Mouse (Mus musculus): ENCODE measurements around the gene Tasp1. TPM values are rescaled to one million over a fixed set of nuclear protein-coding genes. Genes with fewer than 3 reads are reported as not detected.
"Not testable (repeated sequence)": the region's sequence is repeated elsewhere in the genome, so short reads cannot be mapped to it uniquely, and the experiment has no call there.

The Tasp1 gene
- 10 to 100 TPM; 32.2 to 41.3 TPM for total RNA-seq (2021)
- long read RNA-seq, experiment 1, transcript Tasp1-203 (14 exons, 2,258 nt) = minor isoform, 24 of 115 reads
- long read RNA-seq, experiment 1, transcript Tasp1-201 (14 exons, 2,480 nt) = major isoform, 27 of 115 reads
- long read RNA-seq, experiment 1, partial matches to known transcripts = 25 of 115 reads
- long read RNA-seq, experiment 1, other reads (novel, unspliced or antisense) = 37 of 115 reads
- long read RNA-seq, experiment 2, transcript Tasp1-201 (14 exons, 2,480 nt) = major isoform, 26 of 71 reads
- long read RNA-seq, experiment 2, transcript Tasp1-203 (14 exons, 2,258 nt) = minor isoform, 16 of 71 reads
- long read RNA-seq, experiment 2, partial matches to known transcripts = 18 of 71 reads
- long read RNA-seq, experiment 2, other reads (novel, unspliced or antisense) = 11 of 71 reads

GRCm38 (mm10) chr2:140066353-140067314, at the start of gene Tasp1:
TSS of gene Tasp1 (minus strand) at chr2:140066805.
- intact Hi-C loops (cut with DNase I) = no loop called here
- peak; percentile 95 to 98 for DNase-seq (ENCODE audit: low spot score in 2 of 2)

GRCm38 (mm10) chr2:140113851-140114250, 47.2 kb upstream of the Tasp1 start:
- intact Hi-C loops (cut with DNase I) = no loop called here
- DNase-seq (ENCODE audit: low spot score in 2 of 2) = peak; percentile 33 to 58

- no peak for DNase-seq (ENCODE audit: low spot score in 2 of 2)
- intact Hi-C loops (cut with DNase I) = no loop called here
These were observed 42.3 kb upstream of the Tasp1 start for GRCm38 (mm10) chr2:140108945-140109344.

GRCm38 (mm10) chr2:140107641-140108040, 41.0 kb upstream of the Tasp1 start:
- DNase-seq (ENCODE audit: low spot score in 2 of 2) = no peak
- intact Hi-C loops (cut with DNase I) = no loop called here

GRCm38 (mm10) chr2:140104951-140105350, 38.3 kb upstream of the Tasp1 start:
- DNase-seq (ENCODE audit: low spot score in 2 of 2) = no peak
- intact Hi-C loops (cut with DNase I) = no loop called here

- no peak for DNase-seq (ENCODE audit: low spot score in 2 of 2)
- intact Hi-C loops (cut with DNase I) = no loop called here
These were observed 34.2 kb upstream of the Tasp1 start for GRCm38 (mm10) chr2:140100551-140101474.

- DNase-seq (ENCODE audit: low spot score in 2 of 2) = no peak
- intact Hi-C loops (cut with DNase I) = no loop called here
These were observed 33.4 kb upstream of the Tasp1 start for GRCm38 (mm10) chr2:140099971-140100370.

GRCm38 (mm10) chr2:140097131-140097591, 30.6 kb upstream of the Tasp1 start:
- DNase-seq (ENCODE audit: low spot score in 2 of 2) = no peak
- intact Hi-C loops (cut with DNase I) = no loop called here

GRCm38 (mm10) chr2:140096034-140096433, 29.4 kb upstream of the Tasp1 start:
- no peak for DNase-seq (ENCODE audit: low spot score in 2 of 2)
- intact Hi-C loops (cut with DNase I) = no loop called here

GRCm38 (mm10) chr2:140093433-140093832, 26.8 kb upstream of the Tasp1 start:
- DNase-seq (ENCODE audit: low spot score in 2 of 2) = no peak
- intact Hi-C loops (cut with DNase I) = no loop called here

- no peak for DNase-seq (ENCODE audit: low spot score in 2 of 2)
- intact Hi-C loops (cut with DNase I) = no loop called here
These were observed 17.6 kb upstream of the Tasp1 start for GRCm38 (mm10) chr2:140084245-140084644.

GRCm38 (mm10) chr2:140080747-140081577, 14.4 kb upstream of the Tasp1 start:
- intact Hi-C loops (cut with DNase I) = no loop called here
- no peak for DNase-seq (ENCODE audit: low spot score in 2 of 2)

- intact Hi-C loops (cut with DNase I); DNase-seq (ENCODE audit: low spot score in 2 of 2): not testable (repeated sequence)
These were observed 12.7 kb upstream of the Tasp1 start for GRCm38 (mm10) chr2:140079284-140079683.

GRCm38 (mm10) chr2:140078600-140079280, 12.1 kb upstream of the Tasp1 start:
- intact Hi-C loops (cut with DNase I) = no loop called here
- peak in 1 of 2 experiments; percentile 27 for DNase-seq (ENCODE audit: low spot score in 2 of 2)

- intact Hi-C loops (cut with DNase I) = no loop called here
- no peak for DNase-seq (ENCODE audit: low spot score in 2 of 2)
These were observed 10.9 kb upstream of the Tasp1 start for GRCm38 (mm10) chr2:140077476-140077875.

GRCm38 (mm10) chr2:140075150-140075549, 8.5 kb upstream of the Tasp1 start:
- no peak for DNase-seq (ENCODE audit: low spot score in 2 of 2)
- intact Hi-C loops (cut with DNase I) = no loop called here

GRCm38 (mm10) chr2:140067516-140067915, 911 bp upstream of the Tasp1 start:
- no peak for DNase-seq (ENCODE audit: low spot score in 2 of 2)
- intact Hi-C loops (cut with DNase I) = no loop called here

- intact Hi-C loops (cut with DNase I) = no loop called here
- no peak for DNase-seq (ENCODE audit: low spot score in 2 of 2)
These were observed 929 bp downstream of the Tasp1 start for GRCm38 (mm10) chr2:140065676-140066075.
